Mouse (Mus musculus) CD4-positive helper T cell, adult 2 months (primary cell): ENCODE data around the gene 1700013H16Rik.

Experiments
- DNase-seq: peaks from one replicate; pipeline ENCODE4 v3.0.0-alpha.2; 2012; ENCODE audit warnings: low read depth, missing footprints, low spot score

1700013H16Rik gene

DNA sequence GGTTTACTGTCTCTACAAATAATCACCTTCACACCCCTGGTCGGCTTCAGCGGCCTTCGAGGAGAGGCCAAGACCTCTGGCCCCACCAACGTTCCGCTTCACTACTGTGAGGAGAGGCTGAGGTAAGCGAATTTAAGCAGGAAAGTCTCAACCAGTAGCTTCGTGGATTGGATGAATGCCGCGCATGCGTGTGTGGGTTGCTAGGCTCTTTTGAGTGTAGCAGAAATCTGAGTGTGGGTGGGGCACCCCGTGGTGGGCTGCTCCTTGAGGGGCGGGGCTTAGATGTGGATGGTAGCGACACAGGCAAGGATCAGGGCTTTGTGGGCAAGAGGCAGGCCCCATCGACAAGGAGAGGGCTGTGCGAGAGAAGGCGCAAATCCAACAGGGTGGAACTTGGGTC, at the start of gene 1700013H16Rik:
Gene 1700013H16Rik (minus strand): TSS at position 96 of the 400 bp plus-strand sequence.
- no peak for DNase-seq

DNA sequence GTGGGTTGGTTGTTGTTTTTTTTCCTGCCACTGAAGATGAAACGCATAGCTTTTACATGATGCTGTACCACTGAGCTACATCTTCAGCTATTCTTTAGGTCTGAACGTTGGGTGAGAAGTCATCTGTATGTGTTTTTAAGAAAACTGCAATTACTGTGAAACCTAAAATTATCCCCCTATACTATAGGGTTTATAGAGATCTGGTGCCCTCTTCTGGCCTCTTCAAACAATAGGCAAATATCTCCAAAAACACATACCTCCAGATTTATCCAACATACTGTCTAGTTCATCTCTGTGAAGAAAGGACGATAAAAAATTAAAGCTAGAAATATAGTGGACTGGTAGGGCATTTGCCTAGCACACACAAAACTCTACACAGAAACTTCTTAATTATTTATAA, 41.4 kb upstream of the 1700013H16Rik start:
- no peak for DNase-seq

DNA sequence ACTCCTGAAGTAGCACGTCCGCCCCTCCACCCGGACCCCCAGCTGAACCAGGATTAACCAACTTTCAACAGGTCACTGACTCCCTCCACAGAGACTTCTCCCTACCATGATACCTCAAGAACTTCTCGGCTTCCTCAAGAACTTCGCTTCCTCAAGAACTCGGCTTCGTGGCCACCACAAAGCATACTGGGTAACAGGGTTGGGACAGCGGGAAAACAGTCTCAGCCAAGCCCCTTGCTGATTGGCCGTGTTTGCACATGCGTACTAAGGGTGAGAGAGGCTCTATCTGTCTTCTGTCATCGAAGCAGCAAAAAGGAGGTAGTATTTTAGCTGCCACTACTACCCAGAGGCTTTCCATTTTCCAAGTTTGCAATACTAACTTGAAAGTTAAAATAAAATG, 39.9 kb upstream of the 1700013H16Rik start, which contains the start of gene Xlr:
Gene Xlr (minus strand): TSS at position 188 of the 400 bp plus-strand sequence.
- peak; percentile 4 for DNase-seq

DNA sequence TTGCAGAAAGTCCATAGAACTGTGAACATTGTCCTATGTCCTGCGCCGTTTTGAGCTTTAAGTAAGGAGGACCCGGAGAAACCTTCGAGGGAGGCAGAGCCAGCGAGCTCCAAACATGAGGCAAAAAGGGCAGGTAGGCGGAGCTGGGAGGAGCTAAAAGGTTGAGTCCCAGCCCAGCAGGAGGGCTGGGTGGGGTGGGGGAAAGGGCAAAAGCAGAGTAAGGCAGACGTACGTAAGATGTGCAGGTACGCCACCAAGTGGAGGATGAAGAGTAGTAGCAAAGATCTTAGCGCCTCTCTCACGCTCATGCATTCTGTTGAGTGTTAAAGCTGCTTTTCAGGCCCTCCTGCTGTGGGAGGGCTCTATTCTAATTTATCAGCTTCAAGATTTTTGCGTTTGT, 18.6 kb upstream of the 1700013H16Rik start, which contains the start of gene Zfp36l3:
Gene Zfp36l3 (minus strand): TSS at position 119 of the 400 bp plus-strand sequence.
- DNase-seq, result no peak

GRCm38 (mm10) chrX:53752851-53753250, 4.8 kb downstream of the 1700013H16Rik start:
- no peak for DNase-seq

DNA sequence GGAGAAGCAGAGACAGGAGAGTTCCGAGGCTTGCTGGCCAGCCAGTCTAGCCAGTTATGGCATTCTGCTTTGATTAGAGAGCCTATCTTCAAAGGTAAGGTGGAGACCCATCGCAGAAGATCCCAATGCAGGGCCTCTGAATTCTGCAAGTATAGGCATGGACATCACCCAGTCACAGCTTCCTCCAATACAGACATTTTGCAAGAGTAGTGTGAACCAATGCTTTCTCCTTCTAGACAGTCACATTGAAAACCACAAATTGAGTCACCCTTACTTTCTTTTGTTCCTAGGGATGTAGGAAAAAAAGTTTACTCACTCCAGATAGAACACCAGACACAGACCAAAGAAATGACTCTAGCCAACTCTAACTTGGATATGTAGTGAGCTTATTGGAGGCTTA, 28.7 kb downstream of the 1700013H16Rik start:
- no peak for DNase-seq

DNA sequence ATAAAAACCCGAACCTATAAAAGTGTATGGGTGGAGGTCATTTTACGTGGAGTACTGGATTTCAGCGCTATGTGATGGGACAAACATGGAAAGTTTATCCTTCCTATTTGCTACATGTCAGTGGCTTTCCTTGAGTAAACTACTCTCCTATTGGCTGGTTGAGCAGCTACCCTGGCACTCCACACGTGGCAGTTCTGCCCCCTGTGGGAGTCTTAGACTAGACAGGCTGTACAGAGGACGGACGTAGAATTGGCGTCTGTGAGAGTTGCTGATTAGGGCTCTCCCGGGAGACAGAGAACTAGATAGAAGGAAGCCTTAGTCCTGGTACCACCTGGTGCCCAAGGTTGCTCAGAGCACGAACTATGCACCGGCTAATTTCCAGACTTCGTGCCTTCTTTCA, 33.0 kb downstream of the 1700013H16Rik start, which contains the start of gene 4930502E18Rik:
Gene 4930502E18Rik (plus strand): TSS at position 231 of the 400 bp plus-strand sequence.
- DNase-seq, result no peak

DNA sequence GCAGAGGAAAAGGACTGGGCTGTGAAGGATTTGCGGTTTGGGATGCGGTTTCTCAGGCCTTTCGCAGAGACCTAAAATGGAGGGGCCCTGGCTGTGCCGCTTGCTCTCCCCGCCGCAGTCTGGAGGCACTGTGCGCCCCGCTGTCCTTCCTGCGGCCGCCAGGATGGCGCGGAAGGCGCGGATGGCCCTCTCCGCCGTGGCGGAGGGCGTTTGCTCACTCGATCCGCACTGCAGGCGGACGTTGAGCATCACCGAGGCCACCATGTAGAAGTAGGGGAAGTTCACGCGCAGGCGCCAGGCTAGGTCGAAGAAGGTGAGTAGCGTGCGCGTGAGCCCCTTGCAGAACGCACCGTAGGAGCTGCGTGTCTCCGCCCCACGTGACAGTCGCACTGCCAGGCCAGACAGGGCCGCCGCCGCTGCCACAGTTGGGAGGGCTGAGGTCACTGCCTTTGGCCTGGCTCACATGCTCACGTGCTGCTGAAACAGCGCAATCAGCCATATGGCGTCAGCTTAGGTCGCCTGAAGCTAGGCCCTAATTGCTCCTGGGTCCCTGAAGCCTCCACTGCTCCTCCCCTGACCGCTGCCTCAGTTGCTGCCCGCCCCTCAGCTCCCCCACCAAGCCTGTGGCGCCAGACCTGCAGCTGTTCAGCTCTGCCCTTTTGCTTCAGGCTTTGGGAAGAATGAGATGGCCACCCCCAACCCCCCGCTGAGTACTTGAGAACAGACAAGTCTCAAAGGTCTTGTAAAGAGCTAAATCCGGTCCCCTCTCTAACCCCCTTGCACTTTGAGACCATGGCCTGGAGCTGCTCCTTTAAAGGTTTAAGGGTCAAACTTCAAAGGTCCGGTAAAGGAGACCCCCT, 41.1 kb downstream of the 1700013H16Rik start:
- DNase-seq, result no peak

DNA sequence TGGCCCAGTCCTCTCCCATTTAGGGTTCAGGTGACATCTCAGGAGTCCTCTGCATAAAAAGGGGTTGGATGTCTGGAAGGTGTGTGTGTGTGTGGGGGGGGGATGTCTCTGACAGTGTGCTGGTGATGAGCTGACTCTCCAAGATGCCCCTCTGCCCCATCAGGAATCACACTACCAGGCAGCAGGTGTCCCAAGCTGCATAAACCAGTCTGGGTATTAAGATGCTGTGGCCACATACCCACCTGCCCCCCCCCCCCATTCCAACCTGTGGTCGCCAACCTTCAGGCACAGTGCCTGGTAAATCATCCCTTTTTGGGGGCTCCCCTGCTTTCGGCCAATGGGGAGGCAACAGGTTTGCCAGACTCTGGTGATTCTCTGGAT, 41.7 kb downstream of the 1700013H16Rik start:
- no peak for DNase-seq

- DNase-seq, result no peak
Measured at GRCm38 (mm10) chrX:53702673-53703072, 55.0 kb downstream of the 1700013H16Rik start.

GRCm38 (mm10) chrX:53699225-53699624, 58.4 kb downstream of the 1700013H16Rik start:
- no peak for DNase-seq

DNA sequence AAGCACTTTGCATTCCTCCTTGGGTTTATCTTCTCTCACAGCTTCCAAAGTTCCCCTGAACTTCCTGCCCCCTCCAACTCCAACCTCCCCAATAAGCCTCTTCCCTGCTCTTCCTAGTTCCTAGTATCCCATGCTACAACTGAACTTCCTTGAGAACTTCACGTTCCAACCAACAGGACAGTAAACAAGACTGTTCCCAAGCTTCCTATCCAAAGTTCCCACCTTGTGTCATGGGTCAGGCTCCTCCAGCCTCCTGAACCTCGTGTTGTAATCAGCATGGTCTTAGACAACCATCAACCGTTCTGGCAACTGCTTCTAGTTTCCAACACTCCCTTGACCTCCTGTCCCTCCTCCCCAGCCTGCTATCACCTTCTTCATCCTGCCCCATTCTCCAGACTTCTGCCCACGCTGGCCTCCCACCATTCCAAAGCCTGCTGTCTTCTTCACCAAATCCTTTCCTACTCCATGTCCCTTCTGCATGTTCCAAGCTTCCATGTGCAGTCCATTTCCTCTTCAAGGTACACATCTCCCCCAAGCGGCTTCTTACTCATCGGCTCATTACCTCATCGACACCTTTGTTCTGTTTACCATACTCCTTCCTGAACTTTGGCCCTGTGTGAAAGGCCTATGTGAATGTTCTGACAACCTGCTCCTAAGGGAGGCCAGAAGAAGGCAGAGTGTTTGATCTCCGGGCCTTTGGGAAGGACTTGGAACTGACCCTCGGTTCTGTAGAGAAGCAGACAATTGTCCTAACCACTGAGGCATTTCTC, 63.4 kb downstream of the 1700013H16Rik start:
- no peak for DNase-seq

GRCm38 (mm10) chrX:53693141-53693540, 64.5 kb downstream of the 1700013H16Rik start:
- no peak for DNase-seq
